Mouse (Mus musculus) c-Kit-positive CD71-positive TER-119-positive erythroid progenitor cells, embryonic 14.5 days (primary cell): ENCODE measurements around the gene Tgfbi.

Experiments used
- DNase-seq: peaks from one replicate; pipeline ENCODE4 v3.0.0-alpha.2; 2013; ENCODE audit warnings: low spot score

Gene Tgfbi

GRCm38 (mm10) chr13:56609103-56609856, at the start of gene Tgfbi:
Tgfbi (plus strand) TSS chr13:56609523.
- no peak for DNase-seq

GRCm38 (mm10) chr13:56559841-56560370, 49.4 kb upstream of the Tgfbi start:
- DNase-seq, result no peak

GRCm38 (mm10) chr13:56561129-56561528, 48.2 kb upstream of the Tgfbi start:
- DNase-seq, result no peak

- DNase-seq, result no peak
Measured at GRCm38 (mm10) chr13:56563075-56563474, 46.2 kb upstream of the Tgfbi start.

GRCm38 (mm10) chr13:56566336-56566735, 43.0 kb upstream of the Tgfbi start:
- no peak for DNase-seq

- DNase-seq, result no peak
Measured at GRCm38 (mm10) chr13:56571645-56572044, 37.7 kb upstream of the Tgfbi start.

GRCm38 (mm10) chr13:56575074-56575473, 34.2 kb upstream of the Tgfbi start:
- DNase-seq, result no peak

GRCm38 (mm10) chr13:56575701-56576321, 33.5 kb upstream of the Tgfbi start:
- peak; percentile 26 for DNase-seq

GRCm38 (mm10) chr13:56578097-56578496, 31.2 kb upstream of the Tgfbi start:
- no peak for DNase-seq

- DNase-seq, result no peak
Measured at GRCm38 (mm10) chr13:56580450-56580849, 28.9 kb upstream of the Tgfbi start.

GRCm38 (mm10) chr13:56581512-56581911, 27.8 kb upstream of the Tgfbi start:
- DNase-seq, result no peak

- DNase-seq, result no peak
Measured at GRCm38 (mm10) chr13:56581961-56582434, 27.3 kb upstream of the Tgfbi start.

GRCm38 (mm10) chr13:56582720-56583119, 26.6 kb upstream of the Tgfbi start:
- no peak for DNase-seq

GRCm38 (mm10) chr13:56586046-56586445, 23.3 kb upstream of the Tgfbi start:
- no peak for DNase-seq

GRCm38 (mm10) chr13:56588454-56589117, 20.7 kb upstream of the Tgfbi start:
- no peak for DNase-seq

GRCm38 (mm10) chr13:56590202-56590601, 19.1 kb upstream of the Tgfbi start:
- no peak for DNase-seq

GRCm38 (mm10) chr13:56591191-56591590, 18.1 kb upstream of the Tgfbi start:
- no peak for DNase-seq

- DNase-seq, result no peak
Measured at GRCm38 (mm10) chr13:56591939-56592338, 17.4 kb upstream of the Tgfbi start.

GRCm38 (mm10) chr13:56593196-56593595, 16.1 kb upstream of the Tgfbi start:
- DNase-seq, result no peak

GRCm38 (mm10) chr13:56593961-56594391, 15.3 kb upstream of the Tgfbi start:
- DNase-seq, result no peak

- no peak for DNase-seq
Measured at GRCm38 (mm10) chr13:56595246-56595645, 14.1 kb upstream of the Tgfbi start.

GRCm38 (mm10) chr13:56597296-56597695, 12.0 kb upstream of the Tgfbi start:
- DNase-seq, result no peak
